Mouse (Mus musculus) urinary bladder, postnatal 10 days (tissue): ENCODE measurements around the gene Npas2.

Experiments used
- DNase-seq: peaks from one replicate; pipeline ENCODE4 v3.0.0; 2022; ENCODE audit warnings: low spot score

Gene Npas2

GRCm38 (mm10) chr1:39376726-39377240, 183.3 kb downstream of the Npas2 start:
- DNase-seq = no peak

DNA sequence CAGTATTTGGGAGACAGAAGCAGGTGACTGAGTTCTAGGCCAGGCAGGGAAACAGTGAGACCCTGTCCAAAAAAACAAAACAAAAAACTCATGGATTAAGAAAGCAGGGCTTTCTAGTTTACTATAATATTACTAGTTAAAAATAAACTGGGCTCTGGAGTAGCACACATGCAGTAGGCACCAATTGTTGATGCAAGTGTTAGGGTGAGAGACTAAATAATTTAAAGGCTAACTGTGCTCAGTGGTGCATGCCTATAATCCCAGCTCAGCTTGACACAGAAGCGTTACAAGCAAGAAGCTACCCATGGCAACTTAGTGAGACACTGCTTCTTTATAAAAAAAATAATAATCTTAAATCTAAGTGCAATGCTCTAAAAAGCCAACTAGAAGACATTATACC, 185.0 kb downstream of the Npas2 start:
- DNase-seq = no peak

- DNase-seq = no peak
Measured at GRCm38 (mm10) chr1:39379021-39379420, 185.5 kb downstream of the Npas2 start.

- DNase-seq = no peak
Measured at GRCm38 (mm10) chr1:39381017-39381416, 187.5 kb downstream of the Npas2 start.

DNA sequence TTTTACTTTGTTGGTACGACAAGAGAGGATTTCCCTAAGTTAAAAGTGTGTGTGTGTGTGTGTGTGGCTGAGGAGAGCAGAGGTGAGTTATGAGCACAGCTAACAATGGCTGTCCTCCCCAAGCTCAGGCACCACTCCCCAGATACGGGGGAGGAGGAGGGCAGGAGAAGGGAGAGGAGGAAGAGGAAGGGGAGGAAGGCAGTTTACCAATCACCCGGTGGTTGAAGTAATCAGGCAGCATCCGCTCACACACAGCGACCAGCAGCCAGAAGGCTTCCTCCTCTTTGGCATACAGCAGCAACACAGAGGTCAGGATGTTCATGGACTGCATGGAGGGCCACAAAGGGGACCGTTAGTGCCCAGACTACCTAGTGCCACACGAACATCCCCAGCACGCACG, 191.4 kb downstream of the Npas2 start:
- no peak for DNase-seq

DNA sequence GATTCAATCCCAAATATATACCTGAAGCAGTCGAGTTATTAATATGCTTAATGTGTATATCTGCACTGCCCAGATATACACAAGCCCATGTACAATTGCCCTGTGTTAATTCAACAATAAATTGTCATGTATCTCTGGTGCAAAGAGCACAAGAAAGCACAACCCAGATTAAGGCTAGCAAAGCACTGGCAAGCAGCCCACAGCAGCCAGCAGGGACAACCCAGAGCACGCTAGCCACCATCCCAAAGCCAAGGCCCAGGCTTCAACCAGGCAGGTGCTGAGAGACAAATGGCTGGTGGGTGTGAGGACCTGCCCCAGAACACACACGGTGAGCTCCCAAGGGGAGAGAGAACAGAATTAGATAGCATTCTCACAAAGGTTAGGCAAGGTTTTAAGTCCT, 192.9 kb downstream of the Npas2 start:
- no peak for DNase-seq

- no peak for DNase-seq
Measured at GRCm38 (mm10) chr1:39387497-39387896, 194.0 kb downstream of the Npas2 start.

DNA sequence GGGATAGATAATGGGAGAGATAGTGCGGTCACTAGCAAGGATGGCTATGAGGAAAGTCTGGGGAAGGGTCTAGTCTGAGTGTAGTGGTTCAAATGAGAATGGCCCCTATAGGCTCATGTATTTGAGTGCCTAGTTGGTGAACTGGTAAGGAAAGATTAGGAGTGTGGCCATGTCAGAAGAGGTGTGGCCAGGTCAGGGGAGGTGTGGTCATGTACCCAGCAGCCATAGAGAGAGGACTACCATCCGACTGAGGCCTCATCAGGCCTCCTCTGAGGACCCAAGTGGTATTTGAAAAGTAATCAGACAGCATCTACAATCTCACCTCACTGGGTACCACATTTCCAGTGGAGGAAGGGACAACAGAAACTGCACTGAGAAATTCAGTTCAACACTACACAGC, 194.6 kb downstream of the Npas2 start:
- no peak for DNase-seq

DNA sequence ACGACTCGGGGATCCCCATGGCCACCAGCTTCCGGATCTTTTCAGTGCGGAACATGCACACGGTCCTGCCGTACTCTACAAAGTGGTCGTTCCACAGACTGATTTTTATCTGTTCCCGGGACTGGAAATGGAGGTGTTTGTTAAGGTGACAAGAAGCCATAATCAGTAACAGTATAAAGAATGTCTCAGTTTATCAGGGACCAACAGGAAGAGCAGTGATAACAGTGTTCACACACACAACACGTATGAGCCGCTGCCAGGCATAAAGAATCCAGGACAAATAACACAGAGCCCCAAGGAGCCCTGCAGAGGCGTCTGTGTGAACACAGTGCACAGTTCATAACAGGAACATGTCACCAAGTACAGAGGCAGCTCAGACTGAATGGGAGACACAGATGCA, 195.8 kb downstream of the Npas2 start:
- DNase-seq = no peak

GRCm38 (mm10) chr1:39391652-39392051, 198.1 kb downstream of the Npas2 start:
- no peak for DNase-seq

GRCm38 (mm10) chr1:39392189-39392588, 198.7 kb downstream of the Npas2 start:
- DNase-seq = peak; percentile 29

DNA sequence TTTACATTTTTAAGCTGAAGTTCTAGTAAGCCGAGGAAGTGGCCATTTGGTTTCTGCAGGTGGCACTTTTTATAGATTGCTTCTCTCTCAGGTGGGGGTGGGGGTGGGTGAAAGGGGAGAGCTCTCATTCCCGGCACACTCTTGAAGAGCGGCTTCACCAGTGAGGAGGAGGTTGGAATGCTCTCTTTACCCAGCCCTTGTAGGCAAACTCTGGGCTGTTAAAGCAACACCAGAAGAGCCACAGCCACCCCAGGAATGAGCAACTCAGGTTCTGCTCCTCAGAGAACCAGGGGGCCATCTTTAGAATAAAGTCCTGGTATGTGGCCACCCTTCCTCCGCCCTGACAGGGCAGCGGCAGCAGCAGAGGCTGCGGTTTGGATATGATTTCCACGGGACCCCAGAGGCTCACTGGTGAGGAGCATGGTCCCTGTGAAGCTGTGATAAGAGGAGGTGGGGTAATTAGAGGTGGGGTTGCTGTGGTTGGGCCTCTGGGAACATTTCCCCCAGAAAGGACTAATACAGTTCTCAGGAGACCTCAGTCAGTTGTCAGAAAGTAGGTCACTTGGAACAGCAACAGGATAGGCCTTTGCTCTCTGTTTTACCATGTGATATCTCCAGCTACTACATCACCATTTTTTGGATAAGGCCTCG, 199.8 kb downstream of the Npas2 start:
- no peak for DNase-seq

DNA sequence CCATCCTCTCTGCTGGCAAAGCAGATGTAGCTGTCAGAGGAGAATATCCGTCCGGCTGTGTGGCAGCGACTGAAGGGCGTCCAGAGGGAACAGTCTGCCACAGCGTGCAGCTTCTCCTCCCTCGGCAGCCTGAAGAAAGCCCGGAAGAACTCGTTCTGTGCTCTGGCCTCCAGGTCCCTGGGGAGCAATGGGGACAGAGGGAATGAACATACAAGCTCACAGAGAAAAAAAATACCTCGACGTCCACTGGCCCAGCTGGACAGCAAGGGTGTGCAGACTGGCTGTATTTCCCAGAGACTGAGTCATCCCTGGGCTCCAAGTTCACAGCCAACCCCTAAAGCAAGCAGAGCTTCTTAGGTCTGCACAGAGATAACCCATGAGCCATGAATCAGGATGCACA, 200.6 kb downstream of the Npas2 start:
- DNase-seq = no peak

DNA sequence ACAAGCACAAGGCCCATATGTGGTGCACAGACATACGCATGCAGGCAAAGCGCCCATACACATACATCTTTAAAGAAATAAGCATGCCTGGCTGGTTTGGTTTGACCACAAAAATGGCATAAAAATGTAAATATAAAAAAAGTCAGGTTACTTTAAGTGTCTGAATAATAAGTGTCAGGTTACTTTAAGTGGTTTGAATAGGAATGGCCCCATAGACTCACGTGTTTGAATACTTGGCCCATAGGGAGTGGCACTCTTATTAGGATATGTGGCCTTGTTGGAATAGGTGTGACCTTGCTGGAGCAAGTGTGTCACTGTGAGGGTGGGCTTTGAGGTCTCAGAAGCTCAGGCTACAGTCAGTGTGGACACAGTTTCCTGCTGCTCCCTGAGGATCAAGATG, 201.1 kb downstream of the Npas2 start:
- DNase-seq = no peak

DNA sequence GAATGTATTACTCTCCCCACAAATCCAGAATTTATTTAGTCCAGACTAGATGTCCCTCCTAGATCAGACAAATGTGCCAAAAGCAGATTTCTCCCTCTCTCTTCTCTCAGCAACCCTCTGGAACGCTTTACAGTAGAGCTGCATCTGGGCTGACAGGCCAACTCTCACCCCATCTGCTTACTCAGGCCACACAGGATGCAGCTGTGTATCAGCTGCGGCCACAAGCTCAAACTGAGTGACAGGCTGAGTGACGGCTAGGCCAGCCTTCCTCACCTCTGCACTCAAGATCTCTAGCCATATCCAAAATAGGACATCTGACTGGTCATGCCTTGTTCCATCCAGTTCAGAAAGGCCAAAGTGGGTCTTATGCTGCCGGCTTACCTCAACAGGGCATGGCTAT, 202.8 kb downstream of the Npas2 start:
- no peak for DNase-seq

DNA sequence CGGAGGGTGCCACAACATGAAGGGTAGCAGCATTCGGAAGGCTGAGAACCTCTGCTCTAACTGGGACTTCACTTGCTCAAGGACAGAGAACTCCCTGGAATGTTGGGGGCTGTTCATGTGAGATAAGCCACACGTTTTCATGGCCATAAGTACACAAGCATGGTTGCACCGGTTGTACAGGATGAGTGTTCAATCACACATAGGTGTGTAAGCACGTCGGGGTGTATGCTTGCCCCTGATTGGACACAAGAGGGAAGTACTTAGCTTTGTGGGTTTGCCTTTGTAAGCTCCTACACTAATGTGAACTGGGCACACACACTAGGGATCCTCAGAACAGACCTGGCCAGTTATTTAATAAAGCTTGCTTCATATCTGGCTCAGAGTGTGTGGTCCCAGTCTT, 204.8 kb downstream of the Npas2 start:
- no peak for DNase-seq

- DNase-seq = no peak
Measured at GRCm38 (mm10) chr1:39399228-39399627, 205.7 kb downstream of the Npas2 start.

GRCm38 (mm10) chr1:39400173-39400572, 206.6 kb downstream of the Npas2 start:
- DNase-seq = no peak

GRCm38 (mm10) chr1:39407108-39407507, 213.6 kb downstream of the Npas2 start:
- no peak for DNase-seq

- no peak for DNase-seq
Measured at GRCm38 (mm10) chr1:39408123-39408522, 214.6 kb downstream of the Npas2 start.

- DNase-seq = no peak
Measured at GRCm38 (mm10) chr1:39408668-39409067, 215.1 kb downstream of the Npas2 start.

DNA sequence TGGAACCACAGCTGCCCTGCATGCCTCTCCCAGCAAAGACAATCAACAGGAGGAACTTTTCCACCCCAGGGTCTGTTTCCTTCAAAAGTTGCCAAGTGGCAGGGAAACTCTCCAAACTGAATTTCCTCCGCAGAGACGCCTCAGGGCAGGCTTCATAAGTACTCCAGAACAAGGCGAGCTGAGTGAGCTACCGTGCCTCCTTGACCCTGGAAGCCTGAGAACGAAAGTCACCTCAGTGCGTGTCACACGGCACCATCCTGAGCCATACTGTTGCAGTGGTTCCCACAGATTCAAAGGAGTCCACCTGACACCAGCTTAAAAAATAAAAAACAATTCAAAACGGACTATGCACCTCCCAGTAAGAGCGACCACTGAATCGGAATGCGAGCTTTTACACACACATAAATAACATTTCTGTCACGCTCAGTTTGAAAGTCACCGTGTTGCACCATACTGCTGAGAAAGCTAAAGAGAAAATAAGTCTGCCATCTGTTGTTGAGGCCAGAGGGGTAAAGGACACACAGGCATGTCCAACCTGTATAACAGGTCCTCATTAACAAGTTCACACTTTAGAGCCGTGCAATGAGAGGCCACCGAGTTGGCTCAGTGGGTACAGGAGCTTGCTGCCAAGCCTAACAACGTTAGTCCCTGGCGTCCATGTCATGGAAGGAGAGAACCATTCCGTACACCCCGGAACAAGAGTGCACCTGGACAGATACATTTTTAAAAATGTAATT, 216.7 kb downstream of the Npas2 start:
- DNase-seq = no peak
